ENCODE assay signal across 10 mouse cellular contexts in the genomic region with DNA sequence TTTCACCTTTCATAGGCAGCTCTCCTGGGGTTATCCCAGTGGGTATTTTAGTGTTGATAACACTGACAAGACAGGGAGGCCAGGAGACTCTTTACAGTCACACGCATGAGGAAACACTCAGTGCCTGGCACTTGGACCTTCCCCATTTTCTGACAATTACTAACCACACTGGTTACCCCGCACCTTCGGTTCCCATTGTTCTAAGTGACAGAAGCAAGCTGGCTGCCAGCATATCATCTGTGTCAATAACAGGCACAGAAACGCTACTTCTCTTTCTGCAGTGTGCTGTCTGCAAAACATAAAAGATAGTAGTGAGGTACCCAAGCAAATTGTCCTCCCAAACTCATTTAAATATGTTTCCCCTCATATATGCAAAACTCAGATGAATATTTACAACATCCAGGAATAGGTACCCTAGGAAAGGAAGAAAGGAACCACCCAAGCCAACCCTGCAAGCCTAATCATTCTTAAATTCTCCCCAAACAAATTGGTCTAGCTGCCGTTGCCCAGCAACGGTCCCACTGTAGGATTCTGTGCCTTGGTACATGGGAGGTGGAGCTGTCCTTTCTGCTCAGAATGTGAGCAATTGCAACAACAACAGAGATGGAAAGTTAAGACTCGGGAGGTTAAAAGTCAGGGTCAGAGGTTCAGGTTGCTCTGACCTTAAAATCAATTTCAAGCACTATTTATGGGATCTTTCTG.
DNase-seq lines count a peak whose midpoint lies in the region; ATAC-seq and TF ChIP-seq lines count a peak whose summit lies in the region.
"Had no signal": no experiment of that assay in that cellular context is flagged by ENCODE, and none has a peak within 500 bp of the region (broad histone marks: within the 10 kb centered on the region; RNA-seq: fewer than 3 reads in every experiment).

No protein-coding gene starts in this region.

- no peaks in the 10 kb centered on the region for H3K36me3 ChIP-seq in kidney, postnatal 0 days (ENCODE audit: insufficient read depth, low read length)
- H3K36me3 ChIP-seq: liver, embryonic 15.5 days had no signal

- H3K27ac ChIP-seq in kidney, postnatal 0 days: no peak overlapping the region
- H3K27ac ChIP-seq in left cerebral cortex, adult 2 months: no peak overlapping the region
- H3K27ac ChIP-seq: liver, embryonic 15.5 days had no signal

- intact Hi-C loops in left cerebral cortex, adult 2 months (cut with DNase I): loop anchor here (5.0 kb wide), 1 partner anchor 418 kb away; a partner anchor contains a TSS

- H3K9ac ChIP-seq in kidney, postnatal 0 days (ENCODE audit: low read depth, low read length): no peak overlapping the region
- H3K9ac ChIP-seq: liver, embryonic 15.5 days had no signal

- no peak for ATAC-seq in kidney, postnatal 0 days (replicated peaks; ENCODE audit: low FRiP score, low read depth)
- ATAC-seq in granulocyte monocyte progenitor cell, adult 5-6 weeks (replicated peaks; ENCODE audit: poor library complexity, severe bottlenecking): peak; percentile 94

- no peak overlapping the region for H3K4me2 ChIP-seq in kidney, postnatal 0 days (ENCODE audit: low read length)
- H3K4me2 ChIP-seq: liver, embryonic 15.5 days had no signal

- no peaks in the 10 kb centered on the region for H3K4me1 ChIP-seq in kidney, postnatal 0 days (replicated peaks; ENCODE audit: insufficient read depth, low read length)
- H3K4me1 ChIP-seq: liver, embryonic 15.5 days had no signal

- DNase-seq in kidney, postnatal 0 days (ENCODE audit: low spot score): peak; percentile 14
- no peak for DNase-seq in kidney, adult 9 months
- peak; percentile 18 to 21 for DNase-seq in left cerebral cortex, adult 2 months (ENCODE audit: extremely low spot score in 1 of 2, low spot score in 2 of 2)
- peak; percentile 31 for DNase-seq in retina, embryonic 14.5 days (ENCODE audit: low spot score)
- DNase-seq in adrenal gland, postnatal 36 days: no peak
- no peak for DNase-seq in gastrocnemius, postnatal 4 days (ENCODE audit: low spot score in 2 of 2)
- DNase-seq in spleen, postnatal 4 days (ENCODE audit: low spot score in 2 of 2): no peak
- DNase-seq: thymus, adult 2 months had no signal

- 29% methylated on average over 7 of the region's 7 CpGs for WGBS in kidney, postnatal 0 days

- no peaks in the 10 kb centered on the region for H3K9me3 ChIP-seq in kidney, postnatal 0 days (replicated peaks; ENCODE audit: low read length)
- H3K9me3 ChIP-seq: liver, embryonic 15.5 days had no signal

- no peak overlapping the region for H3K4me3 ChIP-seq in kidney, postnatal 0 days (replicated peaks; ENCODE audit: low read depth, low read length)
- no peak overlapping the region for H3K4me3 ChIP-seq in left cerebral cortex, adult 2 months
- H3K4me3 ChIP-seq: liver, embryonic 15.5 days had no signal

- H3K27me3 ChIP-seq in kidney, postnatal 0 days (ENCODE audit: insufficient read depth, low read length): no peaks in the 10 kb centered on the region
- H3K27me3 ChIP-seq: liver, embryonic 15.5 days had no signal

- TF ChIP-seq CTCF in kidney, postnatal 0 days (IDR thresholded peaks at IDR 0.05; ENCODE audit: low read depth): no peak
- no peak for TF ChIP-seq CTCF in left cerebral cortex, adult 2 months (IDR thresholded peaks at IDR 0.05)

Comparison
In these comparisons a context has a peak if more than half of its experiments do, and no peak if none do; other contexts are left out.
1. DNase-seq: peak in kidney, postnatal 0 days (single experiment), left cerebral cortex, adult 2 months (2 of 2) and retina, embryonic 14.5 days (single experiment); none in kidney, adult 9 months (single experiment), adrenal gland, postnatal 36 days (0 of 2), gastrocnemius, postnatal 4 days (0 of 2) and spleen, postnatal 4 days (0 of 2).